Mouse (Mus musculus): ENCODE measurements around the gene Tnni3.

- TF ChIP-seq CTCF (IDR thresholded peaks at IDR 0.05; ENCODE audit: insufficient read depth, low read depth, low read length) (no peak), POLR2A (IDR thresholded peaks at IDR 0.05; ENCODE audit: insufficient read depth, low read depth, low read length) (no peak)
Measured at GRCm38 (mm10) chr7:4507220-4507619, 16.8 kb downstream of the Tnni3 start.

All from olfactory bulb, adult 2 months (tissue).